Mouse (Mus musculus): ENCODE results near the gene Zrsr2.
A peak's percentile ranks its signal among the peaks of the same experiment; 100 is the strongest.

Zrsr2 gene

DNA sequence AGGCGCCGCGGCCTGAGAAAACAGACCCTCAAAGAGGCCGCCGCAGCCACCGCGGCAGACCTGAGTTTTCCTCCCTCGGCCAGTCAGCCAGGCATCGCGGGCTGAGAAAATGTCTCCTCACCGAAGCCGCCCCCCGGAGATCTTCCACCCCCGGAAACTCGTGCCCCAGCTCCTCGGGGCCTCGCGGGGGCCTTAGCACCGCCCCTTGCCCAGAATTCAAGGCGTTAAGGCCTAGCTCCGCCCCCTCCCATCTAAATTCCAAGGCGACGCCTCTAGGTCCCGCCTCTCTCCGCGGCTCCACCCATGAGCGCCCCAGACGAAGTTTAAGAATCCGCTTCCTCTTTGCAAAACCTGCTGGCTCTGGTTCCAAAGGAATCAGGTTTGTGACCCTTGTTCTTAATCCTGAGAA, at the start of gene Zrsr2:
Gene Zrsr2, minus strand, starts transcription at position 195 of the 409 bp plus-strand sequence.
- DNase-seq (ENCODE audit: low spot score) = peak; percentile 85

DNA sequence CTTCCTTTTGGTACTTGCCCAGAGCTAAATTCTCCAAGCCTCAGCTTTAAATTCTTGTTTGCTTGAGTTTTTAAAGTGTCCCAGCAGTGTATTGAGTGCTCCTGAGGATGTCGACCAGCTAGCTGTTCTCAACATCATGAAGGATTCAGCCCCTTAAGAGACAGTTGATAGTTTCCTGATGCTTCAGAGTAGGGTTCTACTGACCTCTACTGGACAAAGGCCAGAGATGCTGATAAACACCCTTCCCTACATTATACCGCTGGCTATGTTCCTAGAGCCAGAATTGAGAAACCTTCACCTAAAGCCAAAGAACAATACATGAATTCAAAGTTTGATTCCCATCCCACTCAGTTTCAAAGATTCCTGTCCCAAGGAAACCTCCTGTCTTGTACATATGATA, 46.3 kb upstream of the Zrsr2 start:
- DNase-seq (ENCODE audit: low spot score) = peak; percentile 18

DNA sequence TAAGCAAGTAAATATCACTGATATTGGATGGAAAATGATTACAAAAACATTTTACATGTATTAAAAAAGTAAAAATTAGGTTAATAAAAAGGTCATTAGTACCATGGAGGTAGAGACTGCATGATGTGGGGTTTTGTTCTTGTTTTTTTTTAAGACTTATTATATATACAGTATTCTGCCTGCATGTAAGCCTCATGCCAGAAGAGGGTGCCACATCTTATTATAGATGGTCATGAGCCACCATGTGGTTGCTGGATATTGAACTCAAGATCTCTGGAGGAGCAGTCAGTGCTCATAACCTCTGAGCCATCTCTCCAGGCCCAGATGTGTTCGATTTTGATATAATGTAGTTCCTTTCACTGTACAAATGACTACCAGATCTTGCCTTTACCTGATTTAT, 41.4 kb upstream of the Zrsr2 start:
- no peak for DNase-seq (ENCODE audit: low spot score)

DNA sequence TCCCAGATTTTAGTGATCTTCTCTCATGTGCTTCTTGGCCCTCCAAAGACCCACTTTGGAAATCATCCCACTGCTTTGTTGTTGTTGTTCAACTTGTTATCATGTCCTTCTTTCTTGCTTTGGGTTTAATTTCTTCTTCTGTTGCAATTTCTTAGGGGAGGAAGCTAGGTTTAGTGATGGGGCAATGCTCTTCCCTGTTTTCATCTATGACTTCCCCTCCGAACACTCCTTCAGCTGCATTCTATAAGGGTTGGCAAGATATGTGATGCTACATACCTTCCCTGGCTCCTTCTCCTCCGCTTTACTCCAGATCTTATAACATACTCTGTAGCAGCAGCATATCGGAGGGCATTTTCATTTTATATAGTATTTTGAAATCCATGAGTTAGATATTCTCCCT, 38.3 kb upstream of the Zrsr2 start:
- DNase-seq (ENCODE audit: low spot score) = no peak

DNA sequence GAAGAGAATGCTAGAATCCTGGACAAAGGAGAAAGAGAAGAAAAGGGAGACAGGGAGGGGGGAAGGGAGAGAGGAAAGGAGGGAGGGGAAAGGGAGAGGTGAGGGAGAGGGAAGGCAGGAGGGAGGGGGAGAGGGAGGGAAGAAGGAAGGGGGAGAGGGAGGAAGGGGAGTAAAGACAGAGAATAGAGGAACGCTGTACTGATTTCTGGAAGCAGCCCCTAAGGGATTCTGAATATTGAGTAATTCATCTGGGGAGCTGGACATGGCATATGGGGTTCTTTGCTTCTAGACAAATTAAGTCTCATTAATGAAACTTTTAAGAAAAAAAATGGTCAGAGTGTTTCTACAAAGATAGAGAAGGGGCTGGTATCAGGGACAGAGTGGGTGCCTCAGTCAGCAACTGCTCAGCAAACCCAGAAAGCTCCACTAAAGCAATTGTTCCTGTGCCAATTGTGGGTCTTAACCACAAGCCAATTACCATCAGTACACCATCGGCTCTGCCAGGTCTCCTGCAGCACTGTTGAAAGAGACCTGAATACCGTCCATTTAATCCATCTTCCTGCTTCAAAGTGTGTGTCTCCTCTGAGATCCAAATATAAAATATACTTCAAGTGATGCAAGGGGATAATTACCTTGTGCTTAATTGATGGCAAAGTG, 29.4 kb upstream of the Zrsr2 start:
- no peak for DNase-seq (ENCODE audit: low spot score)

DNA sequence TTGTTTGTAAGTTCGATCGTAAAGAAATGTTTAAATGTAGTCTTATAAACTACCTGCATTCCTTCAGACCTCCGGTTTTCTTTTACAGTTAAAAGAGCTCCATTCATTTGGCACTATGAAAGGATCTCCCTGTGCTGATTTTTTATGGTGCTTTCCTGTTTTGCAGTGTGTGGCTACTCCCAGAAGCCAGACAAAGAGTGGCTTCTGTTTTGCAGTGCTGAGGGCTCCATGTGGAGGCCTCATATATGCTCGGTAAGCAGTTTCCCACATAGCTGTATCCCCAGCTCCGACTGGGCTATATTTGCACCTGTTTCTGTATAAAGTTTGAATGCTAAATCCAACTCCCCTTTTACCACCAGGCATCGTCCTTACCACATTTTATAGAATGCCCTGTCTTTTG, 23.7 kb upstream of the Zrsr2 start:
- no peak for DNase-seq (ENCODE audit: low spot score)

DNA sequence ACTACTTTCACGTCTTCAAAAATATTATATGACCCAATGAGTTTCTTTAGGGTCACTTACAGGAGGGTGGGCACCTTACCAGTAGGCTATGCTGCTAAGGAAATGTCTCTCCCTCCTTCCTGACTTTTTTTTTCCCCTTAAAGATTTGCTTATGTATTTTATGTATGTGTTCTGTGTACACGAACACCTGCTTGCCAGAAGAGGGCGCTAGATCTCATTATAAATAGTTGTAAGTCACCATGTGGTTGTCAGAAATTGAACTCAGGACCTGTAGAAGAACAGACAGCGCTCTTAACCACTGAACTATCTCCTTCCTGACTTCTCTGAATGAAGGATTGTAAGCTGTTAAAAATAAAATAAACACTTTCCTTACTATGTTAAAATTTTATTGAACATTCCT, 23.0 kb upstream of the Zrsr2 start:
- DNase-seq (ENCODE audit: low spot score) = no peak

DNA sequence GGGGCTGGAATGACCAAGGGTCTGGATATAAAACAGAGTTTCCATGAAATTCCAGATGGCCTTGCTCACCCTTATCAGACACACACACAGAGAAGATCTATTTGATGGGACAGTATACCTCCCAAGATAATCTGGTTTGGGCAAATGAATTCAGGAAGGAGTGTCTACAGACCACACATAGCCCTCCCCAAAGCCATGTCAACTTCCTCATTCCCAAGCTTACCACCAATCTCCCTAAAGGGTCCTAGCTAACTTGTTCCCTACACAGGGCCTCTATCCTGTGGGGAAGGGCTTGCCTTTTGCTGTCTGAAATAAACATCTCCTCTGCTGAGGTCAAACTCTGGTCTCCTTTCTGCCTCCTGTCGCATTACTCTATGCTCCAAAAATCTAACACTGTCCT, 22.6 kb upstream of the Zrsr2 start:
- DNase-seq (ENCODE audit: low spot score) = no peak

DNA sequence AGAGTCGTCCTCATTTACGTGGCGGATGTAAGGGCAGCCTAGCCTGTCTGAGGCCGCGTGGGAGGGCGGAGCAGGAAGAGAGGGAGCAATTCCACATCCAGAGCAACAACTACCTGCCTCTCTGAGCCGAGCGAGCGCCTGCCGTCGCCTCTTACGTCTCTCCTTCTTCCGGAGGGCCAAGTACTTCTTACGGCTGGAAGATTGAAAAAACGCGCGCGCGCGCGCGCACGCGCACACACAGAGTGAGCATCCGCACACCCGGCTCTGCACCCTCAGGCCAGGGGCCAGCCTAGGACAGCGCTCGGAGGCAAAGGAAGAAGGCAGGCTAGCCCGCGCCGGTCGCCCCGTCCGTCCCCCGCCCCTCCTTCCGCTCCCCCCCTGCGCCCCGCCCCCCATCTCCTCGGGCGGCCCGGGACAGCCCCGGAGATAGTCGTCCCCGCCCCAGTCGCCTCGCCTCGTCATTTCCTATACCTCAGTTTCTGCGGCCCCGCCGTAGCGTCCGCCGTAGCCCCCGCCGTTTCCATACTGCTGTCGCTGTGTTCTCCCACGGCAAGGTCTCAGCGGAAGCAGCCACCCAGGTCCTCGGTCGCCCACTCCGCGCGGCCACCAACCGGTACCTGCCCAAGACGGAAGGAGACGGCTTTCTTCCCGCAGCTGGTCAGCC, 526 bp downstream of the Zrsr2 start:
- DNase-seq (ENCODE audit: low spot score) = peak; percentile 65

DNA sequence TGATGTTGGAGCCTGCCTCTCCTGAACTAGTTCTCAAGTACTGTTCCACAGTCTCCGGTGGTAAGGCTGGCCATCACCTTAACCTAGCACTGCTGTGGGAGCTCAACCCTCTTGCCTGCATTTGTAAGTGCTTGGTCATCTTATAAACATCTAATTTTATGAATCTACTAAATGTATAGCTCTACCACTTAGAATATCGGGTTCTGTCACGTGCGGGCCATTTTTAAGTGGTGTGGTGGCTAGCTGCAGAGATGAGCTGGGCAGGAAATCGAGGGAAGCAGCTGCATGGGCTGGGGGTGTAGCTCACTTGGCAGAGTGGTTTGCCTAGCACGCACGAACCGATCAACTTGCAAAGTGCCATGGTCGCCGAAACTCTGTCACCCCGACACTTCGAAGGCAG, 1.1 kb downstream of the Zrsr2 start:
- no peak for DNase-seq (ENCODE audit: low spot score)

DNA sequence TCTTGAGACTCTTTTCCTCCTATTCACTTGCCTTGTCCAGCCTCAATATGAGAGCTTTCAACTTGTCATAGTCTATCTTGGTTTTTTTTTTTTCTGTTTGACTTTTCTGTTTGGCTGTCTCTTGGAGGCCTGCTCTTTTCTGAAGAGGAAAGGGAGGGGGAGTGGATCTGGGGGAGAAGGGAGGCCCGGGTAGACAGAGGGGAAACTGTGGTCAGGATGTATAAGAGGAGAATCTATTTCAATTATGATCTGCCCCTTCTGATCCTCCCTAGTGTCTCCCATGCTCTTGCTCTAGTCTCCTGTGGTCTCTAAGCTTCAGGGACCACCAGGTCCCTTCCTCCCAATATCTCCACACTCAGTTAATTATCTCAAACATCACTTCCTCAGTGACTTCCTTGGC, 6.8 kb downstream of the Zrsr2 start:
- DNase-seq (ENCODE audit: low spot score) = no peak

DNA sequence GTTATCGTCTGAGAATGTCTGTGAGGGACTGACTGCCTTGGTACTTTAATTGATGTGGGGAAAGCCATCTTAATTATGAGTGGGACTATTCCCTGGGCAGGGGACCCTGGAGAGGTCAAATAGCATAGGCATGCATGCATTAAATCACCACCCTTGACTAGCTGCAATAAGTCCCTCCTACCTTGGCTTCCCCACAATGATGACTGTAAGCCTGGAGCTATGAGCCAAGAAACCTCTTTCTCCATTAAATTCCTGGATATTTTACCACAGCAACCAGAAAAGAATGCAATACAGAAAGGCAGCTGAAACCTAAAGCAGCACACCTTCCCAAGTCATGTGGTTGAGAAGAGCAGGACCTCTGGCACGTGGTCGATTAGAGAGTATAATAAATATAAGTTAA, 14.1 kb downstream of the Zrsr2 start:
- no peak for DNase-seq (ENCODE audit: low spot score)

DNA sequence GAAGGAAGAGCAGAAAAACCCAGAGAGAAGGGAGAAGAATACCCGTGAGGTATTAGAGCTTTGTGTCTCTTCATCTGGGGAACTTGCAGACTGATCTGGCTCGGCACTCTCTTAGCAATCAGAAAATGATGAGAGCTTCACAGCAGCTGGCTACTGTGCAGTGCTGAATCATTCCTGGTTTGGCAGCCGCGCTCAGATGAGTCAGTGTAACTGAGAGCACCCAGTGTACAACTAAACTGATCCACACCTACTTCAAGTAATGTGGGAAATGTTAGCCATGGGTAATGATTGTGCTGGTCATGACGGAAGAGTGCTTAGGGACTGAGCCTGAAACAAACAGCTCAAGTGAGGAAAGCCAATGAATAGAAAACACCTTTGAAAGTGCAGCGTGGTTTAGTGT, 19.9 kb downstream of the Zrsr2 start:
- no peak for DNase-seq (ENCODE audit: low spot score)

DNA sequence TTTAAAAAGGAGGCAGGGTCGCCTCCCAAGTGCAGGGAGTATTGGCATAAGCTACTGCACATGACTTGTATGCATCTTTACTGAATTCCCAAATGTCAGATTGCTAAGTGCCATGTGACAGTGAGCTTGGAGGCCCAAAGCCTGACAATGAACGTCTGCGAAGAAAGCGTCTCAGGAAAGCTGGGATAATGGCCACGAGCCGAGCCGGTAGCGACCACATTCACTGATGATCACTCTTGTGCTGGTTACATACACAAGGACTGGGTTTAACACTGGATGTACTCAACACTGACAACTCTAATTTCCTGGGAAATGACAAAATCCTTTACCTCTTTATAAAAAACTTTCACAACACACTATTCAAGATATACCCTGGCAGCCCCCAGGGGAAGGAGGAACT, 23.7 kb downstream of the Zrsr2 start:
- DNase-seq (ENCODE audit: low spot score) = no peak

DNA sequence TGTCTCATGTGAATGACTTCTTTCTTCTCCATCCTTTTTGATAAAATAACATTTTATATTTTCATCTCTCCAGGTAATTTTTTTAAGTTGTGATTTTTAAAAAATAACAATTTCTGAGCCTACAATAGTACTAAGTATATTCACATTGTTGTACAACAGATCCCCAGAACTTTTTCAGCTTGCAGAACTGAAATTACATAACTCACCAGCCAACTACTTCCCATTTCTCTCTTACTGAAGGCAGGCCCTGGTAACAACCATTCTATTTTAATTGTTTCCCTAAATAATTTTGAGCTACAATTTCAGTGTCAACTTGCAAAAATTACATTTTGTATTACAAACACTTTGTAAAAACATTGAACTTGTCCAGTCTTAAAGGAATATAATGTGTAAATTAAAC, 28.9 kb downstream of the Zrsr2 start:
- DNase-seq (ENCODE audit: low spot score) = no peak

DNA sequence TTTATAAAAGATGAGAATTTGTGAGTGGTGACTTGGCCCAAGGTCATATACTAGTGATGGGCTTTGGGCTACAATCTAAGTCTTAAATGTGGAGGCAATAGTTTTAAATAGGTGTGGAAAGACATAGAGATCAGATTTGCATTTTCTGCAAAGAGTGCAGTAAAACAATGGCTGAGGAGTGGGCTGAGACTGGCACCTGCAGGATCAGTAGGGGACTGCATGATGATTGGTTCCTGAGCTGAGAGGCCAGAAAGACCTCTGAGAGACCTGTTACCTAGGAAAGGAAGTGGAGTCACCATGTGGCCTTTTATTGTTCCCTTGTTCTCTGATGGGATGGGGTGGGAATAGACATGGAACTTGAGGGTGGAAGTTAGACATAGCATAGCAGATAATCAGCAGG, 45.7 kb downstream of the Zrsr2 start:
- no peak for DNase-seq (ENCODE audit: low spot score)

DNA sequence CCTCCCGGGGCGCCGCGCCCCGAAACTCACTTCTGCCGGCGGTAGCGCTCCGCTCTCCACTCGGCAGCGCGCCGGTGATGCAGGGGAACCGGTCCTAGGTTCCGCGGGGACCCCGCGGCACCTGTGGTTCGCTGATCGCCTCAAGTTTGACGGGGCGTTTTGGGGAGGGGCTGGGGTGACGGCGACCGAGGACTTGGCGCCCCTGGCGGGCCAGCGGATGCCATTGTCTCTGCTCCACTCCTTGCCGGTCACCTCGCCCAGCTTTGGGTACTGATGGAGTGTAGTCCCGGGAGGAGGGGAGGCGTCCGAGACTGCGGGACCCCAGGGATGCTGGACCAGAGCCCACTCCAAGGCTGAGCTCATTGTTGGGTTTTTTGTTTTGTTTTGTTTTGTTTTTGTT, 49.1 kb downstream of the Zrsr2 start:
- no peak for DNase-seq (ENCODE audit: low spot score)

DNA sequence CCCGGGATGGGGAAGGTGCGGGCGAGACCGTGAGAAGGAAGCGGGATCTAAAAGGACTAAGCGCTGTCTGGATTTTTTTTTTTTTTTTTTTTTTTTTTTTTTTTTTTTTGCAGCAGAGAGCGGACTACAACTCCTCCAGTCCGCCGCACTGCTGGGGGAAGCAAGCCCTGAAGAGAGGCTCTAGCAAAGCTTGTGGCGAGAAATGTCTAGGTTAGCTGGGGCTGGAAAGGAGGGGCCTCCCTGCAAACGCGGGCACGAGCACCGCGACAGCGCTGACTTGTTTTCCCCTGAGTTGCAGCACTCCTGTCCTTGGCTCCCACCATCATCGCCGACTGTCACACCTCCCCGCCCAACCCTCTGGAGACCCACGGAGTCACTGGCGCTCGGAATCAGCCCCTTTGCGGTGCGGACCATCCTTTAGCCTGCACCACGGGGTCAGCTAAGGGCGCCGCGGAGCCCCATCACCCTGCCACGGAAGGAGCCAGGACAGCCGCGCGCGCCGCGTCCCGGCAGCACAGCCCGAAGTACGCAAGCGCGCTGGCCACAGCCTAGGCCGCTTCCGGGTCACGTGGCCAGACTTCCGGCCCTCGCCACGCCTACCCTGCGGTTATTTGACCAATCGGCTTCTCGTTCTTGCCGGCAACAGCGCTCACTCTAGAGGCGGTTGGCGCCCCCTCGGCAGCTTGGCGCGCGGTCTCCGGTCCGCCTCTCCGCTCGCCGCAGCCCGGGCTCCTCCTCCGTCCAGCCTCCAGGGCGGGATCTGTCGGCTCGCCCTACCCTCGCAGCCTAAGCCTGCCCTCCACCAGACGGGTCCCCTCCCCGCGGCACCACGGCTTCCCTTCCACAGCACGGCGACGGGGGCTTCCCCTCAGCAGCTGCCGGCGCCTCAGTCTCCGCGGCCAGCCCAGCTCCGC, 49.9 kb downstream of the Zrsr2 start, which contains the start of gene Ap1s2:
Gene Ap1s2, plus strand, starts transcription at position 681 of the 914 bp plus-strand sequence.
- peak; percentile 87 for DNase-seq (ENCODE audit: low spot score)

DNA sequence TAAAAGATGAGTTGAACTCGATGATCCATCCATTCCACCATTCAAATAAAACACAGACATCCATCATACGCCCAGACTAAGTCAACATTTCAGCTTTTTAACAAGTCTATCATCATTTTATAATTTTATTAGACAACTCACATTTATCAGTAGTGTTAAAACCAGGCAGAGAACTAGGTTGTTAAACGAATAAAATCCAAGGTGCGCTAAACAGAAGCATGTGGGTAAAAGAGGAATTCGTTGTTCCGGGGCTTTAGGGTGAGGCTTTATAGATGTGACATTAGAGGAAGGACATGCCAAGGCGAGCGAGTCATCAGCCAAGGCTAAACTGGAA, 50.5 kb downstream of the Zrsr2 start:
- DNase-seq (ENCODE audit: low spot score) = no peak

DNA sequence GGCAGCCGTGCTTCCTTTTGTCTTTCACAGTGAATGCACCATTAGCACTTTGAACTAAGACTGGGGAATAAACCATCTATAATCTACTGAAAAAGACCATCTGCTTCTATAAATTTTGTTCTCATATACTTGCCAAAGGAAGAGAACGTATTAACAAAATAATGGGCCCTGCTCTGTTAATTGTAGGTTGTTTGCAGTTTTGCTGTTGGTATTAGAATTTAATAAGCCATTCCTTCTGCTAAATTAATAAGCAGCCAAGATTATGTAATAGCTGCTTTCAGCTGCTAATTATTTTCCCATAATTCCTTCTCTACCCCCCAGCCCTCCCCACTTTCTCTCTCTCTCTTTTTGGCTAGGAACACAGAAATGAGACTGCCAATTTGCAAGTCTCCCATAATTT, 51.6 kb downstream of the Zrsr2 start:
- DNase-seq (ENCODE audit: low spot score) = no peak

DNA sequence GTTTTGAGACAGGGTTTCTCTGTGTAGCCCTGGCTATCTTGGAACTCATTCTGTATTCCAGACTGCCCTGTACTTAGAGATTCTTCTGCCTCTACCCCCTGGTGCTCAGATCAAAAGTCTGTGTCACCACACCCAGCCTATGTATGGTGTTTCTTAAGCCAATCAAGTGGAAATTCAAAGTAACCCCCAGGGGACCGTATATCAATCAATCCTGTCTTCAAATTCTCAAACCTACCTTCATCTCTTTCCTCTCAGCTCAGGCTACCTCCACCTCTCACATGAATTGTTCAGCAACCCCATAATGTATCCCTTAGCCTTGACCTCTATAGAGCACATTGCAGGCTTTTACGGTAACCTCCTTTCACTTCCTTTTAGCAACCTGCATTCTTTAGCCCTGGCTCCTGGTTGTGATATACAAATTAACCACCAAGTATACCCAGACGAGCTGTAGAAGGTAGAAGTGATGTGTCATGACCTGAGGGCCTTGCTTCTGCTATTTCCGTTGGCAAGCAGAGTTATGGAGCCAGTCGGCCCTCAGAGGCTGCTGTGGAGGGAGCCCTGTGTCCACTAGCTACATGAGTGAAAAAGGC, 58.9 kb downstream of the Zrsr2 start:
- DNase-seq (ENCODE audit: low spot score) = no peak

DNA sequence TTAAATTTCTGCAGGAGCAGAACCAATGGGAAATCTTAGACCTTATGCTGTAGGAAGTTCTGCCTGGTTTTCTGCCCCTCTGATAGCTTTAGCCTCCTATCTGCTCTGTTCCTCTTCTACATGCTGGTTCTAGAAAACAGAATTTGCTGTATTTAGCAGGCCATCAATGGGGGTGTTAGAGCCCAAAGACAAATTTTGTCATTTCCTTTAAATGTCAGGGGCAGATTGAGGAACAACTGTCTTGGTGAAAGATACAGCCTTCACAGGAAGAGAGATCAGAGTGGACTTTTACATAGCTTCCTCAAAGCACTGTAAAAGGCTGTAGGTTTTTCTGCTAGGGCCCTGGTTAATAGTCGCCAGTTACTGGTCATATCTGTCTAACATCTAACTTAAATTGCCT, 61.1 kb downstream of the Zrsr2 start:
- no peak for DNase-seq (ENCODE audit: low spot score)

DNA sequence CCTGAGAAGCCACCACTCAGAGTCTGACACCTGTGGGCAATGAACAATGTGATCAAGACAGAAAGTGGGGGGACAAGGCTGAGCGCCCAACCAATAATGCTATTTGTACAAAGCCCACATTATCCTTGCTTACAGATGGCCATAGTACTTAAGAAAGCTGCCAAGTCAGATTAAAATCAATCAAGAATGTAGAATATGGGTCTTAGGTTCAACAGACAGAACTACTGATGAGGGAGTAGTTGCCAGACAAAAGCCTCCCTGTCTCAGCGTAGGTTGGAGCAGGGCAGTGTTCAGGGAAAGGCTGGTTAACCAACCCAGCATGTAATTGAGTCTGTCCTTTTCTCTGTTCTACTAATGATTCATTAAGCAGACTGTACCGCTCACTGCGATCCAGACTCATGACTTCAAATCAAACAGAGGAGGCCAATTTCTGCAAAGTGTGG, 72.9 kb downstream of the Zrsr2 start:
- no peak for DNase-seq (ENCODE audit: low spot score)

All from c-Kit-positive CD71-positive TER-119-positive erythroid progenitor cells, embryonic 14.5 days (primary cell).